Mouse (Mus musculus) midbrain, embryonic 16.5 days (tissue): ENCODE measurements around the gene Aox4. TPM values are rescaled to one million over a fixed set of nuclear protein-coding genes. Genes with fewer than 3 reads are reported as not detected.

Experiments
- ATAC-seq: fragments of 200-750 bp; cut with Nextera tagmentation; 2 replicates; pipeline ENCODE4 v1.8.0; 2017; ENCODE audit warnings: moderate TSS enrichment
- H3K27ac ChIP-seq: fragments of 300-500 bp; sonication (generic); 2 replicates; pipeline ENCODE4 v1.5.1; 2014; ENCODE audit warnings: mild to moderate bottlenecking, low read length, mixed read lengths
- H3K27me3 ChIP-seq: fragments of 300-500 bp; sonication (generic); 2 replicates; pipeline ENCODE4 v1.6.1; 2014; ENCODE audit warnings: low read depth, low read length, mixed read lengths; ENCODE audit not compliant: control insufficient read depth, insufficient read depth
- H3K36me3 ChIP-seq: fragments of 300-500 bp; sonication (generic); 2 replicates; pipeline ENCODE4 v1.6.1; 2014; ENCODE audit warnings: mild to moderate bottlenecking, low read length, moderate library complexity, mixed read lengths; ENCODE audit not compliant: control insufficient read depth, insufficient read depth
- H3K4me1 ChIP-seq: fragments of 300-500 bp; sonication (generic); 2 replicates; pipeline ENCODE4 v1.6.1; 2014; ENCODE audit warnings: mild to moderate bottlenecking, low read length, mixed read lengths; ENCODE audit not compliant: control insufficient read depth, insufficient read depth
- H3K4me2 ChIP-seq: fragments of 300-500 bp; sonication (generic); 2 replicates; pipeline ENCODE4 v1.6.1; 2014; ENCODE audit warnings: mild to moderate bottlenecking, low read length, mixed read lengths
- H3K4me3 ChIP-seq: fragments of 300-500 bp; sonication (generic); 2 replicates; pipeline ENCODE4 v1.5.1; 2014; ENCODE audit warnings: low read depth, mild to moderate bottlenecking, low read length, moderate library complexity, mixed read lengths
- H3K9ac ChIP-seq: fragments of 300-500 bp; sonication (generic); 2 replicates; pipeline ENCODE4 v1.6.1; 2014; ENCODE audit warnings: low read depth, low read length, mixed read lengths
- H3K9me3 ChIP-seq: fragments of 300-500 bp; sonication (generic); replicated peaks from 2 replicates; pipeline ENCODE4 v1.6.1; 2014; ENCODE audit warnings: mild to moderate bottlenecking, low read length, mixed read lengths; ENCODE audit not compliant: control insufficient read depth, poor library complexity, severe bottlenecking
- WGBS: fragments of 180-500 bp; shearing (Covaris S2); extraction: QIAGEN DNeasy Blood & Tissue Kit; methylation state at CpG from one replicate; pipeline ENCODE4 v1.1.7; 2014; 5-methylcytosine and 5-hydroxymethylcytosine counted together
- polyA plus RNA-seq: library from polyadenylated mRNA; unstranded; fragments of >200 nt; fragmentation: Nextera tagmentation; extraction: Ambion mirVana; gene quantifications from 2 replicates; pipeline ENCODE4 v1.2.1, GENCODE M21; 2015

The Aox4 gene
- polyA plus RNA-seq, 1 experiment from 2014 or later, result 0.28 TPM

DNA sequence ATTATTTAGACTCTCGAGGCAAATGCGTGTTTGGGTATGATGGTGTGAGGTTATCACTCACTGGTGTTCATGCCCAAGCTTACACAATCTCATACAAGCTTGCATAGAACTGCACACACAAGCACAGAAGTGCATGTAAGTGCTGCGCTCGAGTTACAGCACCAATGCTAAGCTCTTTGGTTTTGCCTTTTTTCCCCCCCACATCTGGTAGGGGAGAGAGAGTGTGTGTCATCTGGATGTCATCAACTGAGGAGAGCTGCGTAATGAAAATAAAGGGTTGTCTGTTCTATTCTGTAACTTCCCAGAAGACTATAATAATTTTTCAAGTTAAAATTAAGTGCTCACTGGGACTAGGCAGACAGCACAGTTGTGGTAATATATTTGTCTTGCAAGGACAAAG, 3.6 kb downstream of the Aox4 start:
- H3K9ac ChIP-seq, result no peak overlapping the region
- no peaks in the 10 kb centered on the region for H3K4me1 ChIP-seq
- no peak for ATAC-seq
- WGBS, result 92% methylated on average over 5 of the region's 5 CpGs
- H3K4me2 ChIP-seq, result no peak overlapping the region
- no peaks in the 10 kb centered on the region for H3K9me3 ChIP-seq
- H3K27me3 ChIP-seq, result no peaks in the 10 kb centered on the region
- H3K4me3 ChIP-seq, result no peak overlapping the region
- no peaks in the 10 kb centered on the region for H3K36me3 ChIP-seq
- no peak overlapping the region for H3K27ac ChIP-seq

DNA sequence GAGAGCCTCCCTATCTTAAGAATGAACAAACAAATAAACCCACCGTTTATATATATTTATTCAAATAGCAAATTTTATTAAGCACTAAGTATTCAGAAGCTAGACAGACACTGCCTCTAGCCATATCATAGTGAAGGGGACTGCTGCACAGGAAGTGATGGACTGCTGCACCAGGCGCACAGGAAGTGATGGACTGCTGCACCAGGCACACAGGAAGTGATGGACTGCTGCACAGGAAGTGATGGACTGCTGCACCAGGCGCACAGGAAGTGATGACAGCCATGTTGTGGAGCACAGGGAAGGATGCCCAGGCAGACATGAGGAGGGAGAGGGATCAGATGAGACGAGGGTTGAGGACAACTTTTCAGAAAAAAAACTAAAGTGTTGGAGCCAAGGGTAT, 5.2 kb downstream of the Aox4 start:
- H3K4me3 ChIP-seq, result no peak overlapping the region
- H3K4me2 ChIP-seq, result no peak overlapping the region
- H3K9ac ChIP-seq, result no peak overlapping the region
- 92% methylated on average over 4 of the region's 4 CpGs for WGBS
- no peak for ATAC-seq
- no peaks in the 10 kb centered on the region for H3K9me3 ChIP-seq
- H3K27me3 ChIP-seq, result no peaks in the 10 kb centered on the region
- H3K27ac ChIP-seq, result no peak overlapping the region
- no peaks in the 10 kb centered on the region for H3K4me1 ChIP-seq
- H3K36me3 ChIP-seq, result no peaks in the 10 kb centered on the region

DNA sequence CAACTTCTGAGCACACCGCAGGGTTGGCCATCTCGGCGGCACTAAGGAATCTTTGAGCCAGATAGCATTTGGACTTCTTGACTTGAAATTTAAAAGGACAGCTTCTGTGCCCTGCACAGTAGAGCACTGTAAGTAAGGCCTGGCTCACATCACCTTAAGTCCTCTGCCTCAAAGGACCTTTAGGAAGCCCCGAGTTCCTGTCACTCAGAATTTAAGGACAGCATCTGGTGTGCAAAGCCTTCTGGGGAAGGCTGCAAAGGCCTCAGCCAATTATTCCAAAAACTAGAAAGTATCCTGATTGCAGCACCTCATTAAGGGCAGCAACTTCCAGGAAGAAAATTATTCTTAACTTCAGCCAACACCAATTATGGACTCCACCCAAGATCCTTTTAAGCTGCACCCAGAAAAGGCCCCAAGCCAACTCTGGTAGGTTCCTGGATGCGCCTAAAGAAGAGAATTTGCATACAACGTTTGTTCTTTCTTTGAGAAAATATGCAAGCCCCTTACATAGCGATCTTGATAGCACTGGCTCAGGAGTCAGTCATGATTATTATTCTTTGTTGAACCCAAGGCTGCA, 5.8 kb downstream of the Aox4 start:
- H3K27me3 ChIP-seq, result no peaks in the 10 kb centered on the region
- no peak overlapping the region for H3K4me2 ChIP-seq
- ATAC-seq, result 0 out of 2 replicates have a peak, but pooled peaks have one; percentile 28
- no peaks in the 10 kb centered on the region for H3K9me3 ChIP-seq
- no peaks in the 10 kb centered on the region for H3K36me3 ChIP-seq
- H3K4me3 ChIP-seq, result no peak overlapping the region
- no peaks in the 10 kb centered on the region for H3K4me1 ChIP-seq
- H3K27ac ChIP-seq, result no peak overlapping the region
- H3K9ac ChIP-seq, result no peak overlapping the region
- WGBS, result 85% methylated on average over 7 of the region's 7 CpGs

DNA sequence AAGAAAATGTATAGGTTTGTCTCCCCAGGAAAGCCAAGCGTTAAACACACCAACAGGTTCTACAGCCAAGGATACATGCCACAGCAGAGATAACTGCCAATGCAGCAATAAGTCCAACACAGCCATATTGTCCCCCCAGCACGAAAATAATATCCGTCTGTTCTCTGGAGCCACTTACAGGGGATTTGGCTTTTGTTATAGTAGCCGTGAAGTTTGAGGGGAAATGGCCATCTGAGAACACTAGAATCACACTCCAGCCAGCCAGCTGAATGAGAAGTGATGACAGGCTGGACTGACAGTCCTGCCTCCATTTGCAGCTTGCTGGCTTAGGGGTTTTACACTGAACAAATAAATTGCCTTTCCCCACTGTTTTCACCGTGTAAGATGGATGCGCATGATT, 10.9 kb downstream of the Aox4 start:
- H3K9ac ChIP-seq, result no peak overlapping the region
- no peak overlapping the region for H3K27ac ChIP-seq
- 74% methylated on average over 6 of the region's 6 CpGs for WGBS
- no peaks in the 10 kb centered on the region for H3K9me3 ChIP-seq
- no peak overlapping the region for H3K4me2 ChIP-seq
- no peak for ATAC-seq
- H3K4me3 ChIP-seq, result no peak overlapping the region
- no peaks in the 10 kb centered on the region for H3K27me3 ChIP-seq
- H3K36me3 ChIP-seq, result no peaks in the 10 kb centered on the region
- H3K4me1 ChIP-seq, result 0 out of 2 replicates have a peak, but pooled peaks cover 2% of the 10 kb centered on the region

DNA sequence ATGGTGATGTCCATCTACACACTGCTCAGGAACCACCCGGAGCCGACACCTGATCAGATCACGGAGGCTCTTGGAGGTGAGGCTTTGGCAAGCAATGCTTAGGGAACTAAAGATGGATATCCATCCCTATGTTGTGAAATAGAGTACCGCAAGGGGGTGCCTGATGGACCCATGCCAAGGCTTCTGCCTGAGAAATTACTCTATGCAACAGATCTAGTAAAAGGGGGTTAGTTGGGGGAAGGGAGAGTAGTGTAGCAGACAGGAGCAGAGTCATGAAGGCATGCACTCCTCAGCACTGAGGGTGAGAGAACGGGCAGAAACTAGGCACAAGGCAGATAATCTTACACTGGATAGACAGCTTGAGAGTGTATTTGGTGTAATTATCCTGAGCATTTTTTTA, 11.7 kb downstream of the Aox4 start:
- Histone ChIP-seq H3K27ac (no peak overlapping the region), H3K9ac (no peak overlapping the region), H3K4me3 (no peak overlapping the region), H3K9me3 (no peaks in the 10 kb centered on the region), H3K36me3 (no peaks in the 10 kb centered on the region), H3K27me3 (no peaks in the 10 kb centered on the region), H3K4me2 (no peak overlapping the region), H3K4me1 (0 out of 2 replicates have a peak, but pooled peaks cover 2% of the 10 kb centered on the region)
- WGBS, result 85% methylated on average over 5 of the region's 5 CpGs
- no peak for ATAC-seq

DNA sequence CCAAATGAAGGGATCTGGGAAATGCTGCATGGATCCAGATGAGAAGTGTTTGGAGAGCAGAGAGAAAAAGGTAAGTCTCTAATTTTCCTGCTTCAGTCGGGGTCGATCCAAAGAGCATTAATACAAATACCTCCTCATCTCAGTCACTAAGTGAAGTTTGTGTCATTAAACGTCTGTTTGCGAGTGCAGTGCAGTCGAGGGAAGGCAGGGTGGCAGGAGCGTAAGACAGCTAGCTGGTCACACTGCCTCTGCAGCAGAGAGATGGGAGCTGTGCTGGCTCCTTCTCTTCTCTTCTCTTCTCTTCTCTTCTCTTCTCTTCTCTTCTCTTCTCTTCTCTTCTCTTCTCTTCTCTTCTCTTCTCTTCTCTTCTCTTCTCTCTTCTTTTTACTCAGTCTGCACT, 17.9 kb downstream of the Aox4 start:
- Histone ChIP-seq H3K4me2 (no peak overlapping the region), H3K27ac (no peak overlapping the region), H3K4me3 (no peak overlapping the region), H3K9ac (no peak overlapping the region), H3K9me3 (no peaks in the 10 kb centered on the region), H3K27me3 (no peaks in the 10 kb centered on the region), H3K4me1 (no peaks in the 10 kb centered on the region), H3K36me3 (no peaks in the 10 kb centered on the region)
- 88% methylated on average over 6 of the region's 6 CpGs for WGBS
- ATAC-seq, result no peak

DNA sequence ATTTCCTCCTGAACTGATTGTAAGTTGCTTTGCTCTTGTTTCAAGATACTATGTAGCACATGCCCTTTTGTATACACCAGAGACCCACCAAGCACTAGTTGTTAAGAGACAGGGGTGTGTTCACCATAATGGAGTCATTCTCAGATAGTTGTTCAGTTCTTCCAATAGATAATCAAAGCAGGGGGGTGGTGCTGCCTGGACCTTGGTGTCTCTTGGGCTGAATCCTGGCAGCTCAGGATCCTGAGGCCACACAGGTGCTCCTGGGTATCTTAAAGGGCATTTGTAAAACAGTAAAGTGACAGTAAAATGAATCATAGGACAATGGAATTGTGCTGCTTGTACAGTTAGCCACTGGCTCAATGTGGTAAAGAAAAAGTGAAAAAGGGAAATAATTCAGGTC, 18.7 kb downstream of the Aox4 start:
- H3K4me2 ChIP-seq, result no peak overlapping the region

DNA sequence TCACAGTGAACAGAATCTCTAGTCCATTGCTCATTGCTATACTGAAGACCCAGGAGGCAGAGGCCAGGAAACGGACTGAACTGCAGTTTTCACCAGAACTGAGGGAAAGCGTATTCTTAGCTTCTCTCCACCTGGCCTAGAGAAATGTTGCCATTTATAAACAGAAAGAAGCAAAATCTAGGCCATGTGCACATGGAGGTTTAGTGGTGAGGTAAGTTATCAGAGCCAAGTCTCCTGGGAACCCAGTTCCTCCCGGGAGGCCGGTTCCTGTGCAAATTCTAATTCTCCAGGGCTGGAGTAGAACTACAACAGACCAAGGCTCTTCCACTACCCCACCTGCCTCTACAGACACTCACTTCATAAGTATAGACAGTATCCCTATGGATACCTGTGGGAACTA, 19.6 kb downstream of the Aox4 start:
- no peak overlapping the region for H3K4me2 ChIP-seq
- no peaks in the 10 kb centered on the region for H3K27me3 ChIP-seq
- no peak overlapping the region for H3K9ac ChIP-seq
- no peaks in the 10 kb centered on the region for H3K9me3 ChIP-seq
- WGBS, result 87% methylated on average over 4 of the region's 4 CpGs
- no peaks in the 10 kb centered on the region for H3K4me1 ChIP-seq
- no peaks in the 10 kb centered on the region for H3K36me3 ChIP-seq
- ATAC-seq, result no peak
- H3K27ac ChIP-seq, result no peak overlapping the region
- H3K4me3 ChIP-seq, result no peak overlapping the region

More for the DNA sequence above, 18.7 kb downstream of the Aox4 start:
- no peaks in the 10 kb centered on the region for H3K36me3 ChIP-seq
- H3K9me3 ChIP-seq, result no peaks in the 10 kb centered on the region
- no peak overlapping the region for H3K9ac ChIP-seq
- no peaks in the 10 kb centered on the region for H3K27me3 ChIP-seq
- ATAC-seq, result no peak
- H3K27ac ChIP-seq, result no peak overlapping the region
- no peak overlapping the region for H3K4me3 ChIP-seq
- no peaks in the 10 kb centered on the region for H3K4me1 ChIP-seq

DNA sequence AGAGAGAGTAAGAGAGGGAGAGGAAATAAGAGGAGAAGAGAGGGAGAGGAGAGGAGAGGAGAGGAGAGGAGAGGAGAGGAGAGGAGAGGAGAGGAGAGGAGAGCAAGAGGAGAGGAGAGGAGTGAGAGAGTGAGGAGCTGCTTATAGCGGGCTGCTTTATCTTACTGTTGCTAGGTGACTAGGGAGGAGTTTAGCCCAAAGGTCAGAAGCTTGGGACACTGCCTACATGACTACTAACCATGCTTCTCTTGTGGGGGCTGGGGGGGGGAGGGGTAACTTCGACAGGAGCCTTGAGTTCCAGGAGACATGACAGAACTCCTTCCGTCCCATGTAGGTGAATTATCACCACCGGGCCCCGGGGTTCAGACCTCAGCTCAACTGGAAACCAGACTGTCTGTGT, 20.3 kb downstream of the Aox4 start:
- no peak overlapping the region for H3K4me3 ChIP-seq
- H3K9ac ChIP-seq, result no peak overlapping the region
- ATAC-seq, result no peak
- no peaks in the 10 kb centered on the region for H3K27me3 ChIP-seq
- 59% methylated on average over 5 of the region's 5 CpGs for WGBS
- no peak overlapping the region for H3K27ac ChIP-seq
- H3K4me1 ChIP-seq, result no peaks in the 10 kb centered on the region
- H3K36me3 ChIP-seq, result no peaks in the 10 kb centered on the region
- H3K4me2 ChIP-seq, result no peak overlapping the region
- no peaks in the 10 kb centered on the region for H3K9me3 ChIP-seq
